Mouse (Mus musculus): ENCODE measurements around the gene Olfr837. TPM values are rescaled to one million over a fixed set of nuclear protein-coding genes. Genes with fewer than 3 reads are reported as not detected.

Gene Olfr837
- polyA plus RNA-seq (2014; fragmentation: Illumina TruSeq; extraction: RNeasy Lipid Tissue Mini Kit (QIAGEN cat#74804); ENCODE audit: low read depth, low replicate concordance) = not detected

DNA sequence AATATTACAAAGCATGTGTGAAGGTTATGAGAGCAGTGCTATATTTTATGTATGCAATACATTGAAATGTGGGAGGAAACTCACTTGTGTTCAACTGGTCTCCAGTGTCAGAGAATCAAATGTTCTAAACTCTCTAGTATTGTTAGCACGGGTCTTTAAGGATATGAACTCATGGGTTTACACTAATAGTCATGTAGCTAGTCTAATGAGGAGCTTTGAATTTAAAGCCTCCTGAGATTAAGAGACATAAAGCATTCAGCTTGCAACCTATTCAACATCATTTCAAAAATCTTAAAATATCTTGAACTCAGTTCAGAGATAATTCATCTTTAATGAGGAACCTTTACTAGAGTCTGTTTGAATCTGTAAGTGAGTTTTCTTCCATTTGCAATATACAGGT is at the start of gene Olfr837:
TSS of gene Olfr837 (plus strand) at position 301 of the 400 bp plus-strand sequence.

DNA sequence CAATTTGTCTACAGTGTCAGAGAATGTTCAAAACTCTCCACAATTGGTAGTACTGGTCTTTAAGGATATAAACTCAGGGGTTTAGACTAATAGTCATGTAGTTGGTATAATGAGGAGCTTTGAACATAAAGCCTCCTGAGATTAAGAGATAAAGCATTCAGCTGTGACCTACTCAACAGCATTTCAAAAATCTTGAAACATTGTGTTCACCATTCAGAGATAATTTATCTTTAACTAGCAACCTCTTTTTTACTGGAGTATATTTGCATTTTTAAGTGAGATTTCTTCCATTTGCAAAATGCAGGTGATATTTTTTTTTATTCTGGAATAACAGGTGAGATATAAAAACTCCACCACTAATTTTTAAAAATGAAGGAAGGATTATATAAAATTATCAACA is 16.0 kb upstream of the Olfr837 start, which contains the start of gene Olfr836:
TSS of gene Olfr836 (plus strand) at position 301 of the 400 bp plus-strand sequence.

DNA sequence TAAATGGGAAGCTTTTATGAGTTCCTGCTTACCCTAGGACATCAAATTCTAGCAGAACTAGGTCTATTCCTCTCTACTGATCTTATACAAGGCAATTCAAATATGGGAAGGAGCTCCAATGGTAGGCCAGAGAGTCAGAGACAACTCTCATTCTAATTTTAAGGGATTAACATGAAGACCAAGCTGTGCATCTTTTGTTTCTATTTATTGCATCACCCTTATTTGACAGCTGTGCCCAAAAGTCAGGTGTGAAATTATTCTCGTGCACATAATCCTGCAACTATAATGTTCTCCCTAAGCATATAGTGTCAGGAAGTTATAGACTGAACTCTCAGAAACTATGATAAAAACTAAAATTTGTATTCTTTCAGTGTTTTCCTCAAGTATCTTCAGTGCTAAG is 41.1 kb downstream of the Olfr837 start, which contains the start of gene Olfr839-ps1:
TSS of gene Olfr839-ps1 (minus strand) at position 101 of the 400 bp plus-strand sequence.

Other genes with a start within 250 kb of the Olfr837 start
- not detected for gene Olfr832, start 199.2 kb upstream of the Olfr837 start, polyA plus RNA-seq (2014; fragmentation: Illumina TruSeq; extraction: RNeasy Lipid Tissue Mini Kit (QIAGEN cat#74804); ENCODE audit: low read depth, low replicate concordance)
- not detected for gene Olfr834, start 148.3 kb upstream of the Olfr837 start, polyA plus RNA-seq (2014; fragmentation: Illumina TruSeq; extraction: RNeasy Lipid Tissue Mini Kit (QIAGEN cat#74804); ENCODE audit: low read depth, low replicate concordance)
- gene Olfr835, start 103.6 kb upstream of the Olfr837 start, polyA plus RNA-seq (2014; fragmentation: Illumina TruSeq; extraction: RNeasy Lipid Tissue Mini Kit (QIAGEN cat#74804); ENCODE audit: low read depth, low replicate concordance) = not detected
- gene Olfr836, start 15.9 kb upstream of the Olfr837 start, polyA plus RNA-seq (2014; fragmentation: Illumina TruSeq; extraction: RNeasy Lipid Tissue Mini Kit (QIAGEN cat#74804); ENCODE audit: low read depth, low replicate concordance) = 0.08 TPM
- gene Olfr839-ps1, start 41.0 kb downstream of the Olfr837 start, polyA plus RNA-seq (2014; fragmentation: Illumina TruSeq; extraction: RNeasy Lipid Tissue Mini Kit (QIAGEN cat#74804); ENCODE audit: low read depth, low replicate concordance) = not detected
- not detected for gene Olfr843, start 115.7 kb downstream of the Olfr837 start, polyA plus RNA-seq (2014; fragmentation: Illumina TruSeq; extraction: RNeasy Lipid Tissue Mini Kit (QIAGEN cat#74804); ENCODE audit: low read depth, low replicate concordance)
- not detected for gene Olfr844, start 180.0 kb downstream of the Olfr837 start, polyA plus RNA-seq (2014; fragmentation: Illumina TruSeq; extraction: RNeasy Lipid Tissue Mini Kit (QIAGEN cat#74804); ENCODE audit: low read depth, low replicate concordance)
- not detected for gene Olfr845, start 200.1 kb downstream of the Olfr837 start, polyA plus RNA-seq (2014; fragmentation: Illumina TruSeq; extraction: RNeasy Lipid Tissue Mini Kit (QIAGEN cat#74804); ENCODE audit: low read depth, low replicate concordance)
- not detected for gene Olfr846, start 227.7 kb downstream of the Olfr837 start, polyA plus RNA-seq (2014; fragmentation: Illumina TruSeq; extraction: RNeasy Lipid Tissue Mini Kit (QIAGEN cat#74804); ENCODE audit: low read depth, low replicate concordance)
- not detected for gene Olfr847, start 242.4 kb downstream of the Olfr837 start, polyA plus RNA-seq (2014; fragmentation: Illumina TruSeq; extraction: RNeasy Lipid Tissue Mini Kit (QIAGEN cat#74804); ENCODE audit: low read depth, low replicate concordance)

All from testis, adult 10 weeks (tissue).